Mouse (Mus musculus) neural tube, embryonic 14.5 days (tissue): Measurements from ENCODE around the gene Wdr25. TPM values are rescaled to one million over a fixed set of nuclear protein-coding genes. Genes with fewer than 3 reads are reported as not detected.

Experiments used
- ATAC-seq: fragments of 200-750 bp; cut with Nextera tagmentation; 2 replicates; pipeline ENCODE4 v1.8.0; 2017; ENCODE audit warnings: low read depth, mild to moderate bottlenecking, moderate TSS enrichment, moderate library complexity
- H3K27ac ChIP-seq: fragments of 300-500 bp; sonication (generic); 2 replicates; pipeline ENCODE4 v1.5.1; 2014; ENCODE audit warnings: low read depth, mild to moderate bottlenecking, control low read depth, low read length, moderate library complexity, mixed read lengths
- H3K27me3 ChIP-seq: fragments of 300-500 bp; sonication (generic); 2 replicates; pipeline ENCODE4 v1.6.1; 2014; ENCODE audit warnings: low read length; ENCODE audit not compliant: control insufficient read depth, insufficient read depth
- H3K36me3 ChIP-seq: fragments of 300-500 bp; sonication (generic); 2 replicates; pipeline ENCODE4 v1.6.1; 2014; ENCODE audit warnings: low read length, mixed read lengths; ENCODE audit not compliant: control insufficient read depth, insufficient read depth
- H3K4me1 ChIP-seq: fragments of 300-500 bp; sonication (generic); 2 replicates; pipeline ENCODE4 v1.6.1; 2014; ENCODE audit warnings: low read length; ENCODE audit not compliant: control insufficient read depth, insufficient read depth
- H3K4me2 ChIP-seq: fragments of 300-500 bp; sonication (generic); 2 replicates; pipeline ENCODE4 v1.6.1; 2014; ENCODE audit warnings: mild to moderate bottlenecking, low read depth, low read length, control low read depth
- H3K4me3 ChIP-seq: fragments of 300-500 bp; sonication (generic); 2 replicates; pipeline ENCODE4 v1.5.1; 2014; ENCODE audit warnings: low read depth, low read length, control low read depth, mixed read lengths
- H3K9ac ChIP-seq: fragments of 300-500 bp; sonication (generic); replicated peaks from 2 replicates; pipeline ENCODE4 v1.6.1; 2014; ENCODE audit warnings: low read depth, mild to moderate bottlenecking, control low read depth, low read length, mixed read lengths
- H3K9me3 ChIP-seq: fragments of 300-500 bp; sonication (generic); 2 replicates; pipeline ENCODE4 v1.6.1; 2016; ENCODE audit warnings: low read length; ENCODE audit not compliant: control insufficient read depth
- WGBS: fragments of 180-500 bp; shearing (Covaris S2); extraction: QIAGEN DNeasy Blood & Tissue Kit; methylation state at CpG from one replicate; pipeline ENCODE4 v1.1.7; 2014; 5-methylcytosine and 5-hydroxymethylcytosine counted together
- polyA plus RNA-seq: library from polyadenylated mRNA; unstranded; fragments of >200 nt; fragmentation: Nextera tagmentation; extraction: Ambion mirVana; gene quantifications from 2 replicates; pipeline ENCODE4 v1.2.1, GENCODE M21; 2014

The Wdr25 gene
- polyA plus RNA-seq, 1 experiment from 2014 or later: 4.5 TPM

DNA sequence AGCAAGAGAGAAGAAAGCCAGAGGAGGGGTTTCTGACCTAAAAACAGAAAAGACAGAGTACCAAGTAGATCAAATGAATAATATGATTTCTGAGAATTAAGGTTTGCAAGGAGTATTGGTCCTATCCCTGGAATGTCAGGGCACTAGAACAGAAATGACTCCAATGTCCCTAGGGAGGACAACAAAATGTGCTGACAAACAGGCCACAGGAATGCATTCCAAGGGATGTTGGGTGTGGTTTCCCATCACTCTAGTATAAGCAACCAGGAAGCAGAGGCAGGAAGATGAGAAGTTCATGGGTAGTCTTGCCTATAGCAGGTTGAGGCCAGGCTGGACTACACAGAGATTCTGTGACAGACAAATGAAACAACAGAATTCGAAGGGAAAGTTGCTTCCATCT is 7.5 kb upstream of the Wdr25 start:
- H3K27ac ChIP-seq: no peak overlapping the region
- ATAC-seq: no peak
- no peak overlapping the region for H3K9ac ChIP-seq
- no peaks in the 10 kb centered on the region for H3K9me3 ChIP-seq
- H3K4me2 ChIP-seq: no peak overlapping the region
- 100% methylated on average over 1 of the region's 1 CpGs for WGBS
- peaks cover 56% of the 10 kb centered on the region for H3K36me3 ChIP-seq
- H3K27me3 ChIP-seq: no peaks in the 10 kb centered on the region
- no peak overlapping the region for H3K4me3 ChIP-seq
- H3K4me1 ChIP-seq: no peaks in the 10 kb centered on the region

DNA sequence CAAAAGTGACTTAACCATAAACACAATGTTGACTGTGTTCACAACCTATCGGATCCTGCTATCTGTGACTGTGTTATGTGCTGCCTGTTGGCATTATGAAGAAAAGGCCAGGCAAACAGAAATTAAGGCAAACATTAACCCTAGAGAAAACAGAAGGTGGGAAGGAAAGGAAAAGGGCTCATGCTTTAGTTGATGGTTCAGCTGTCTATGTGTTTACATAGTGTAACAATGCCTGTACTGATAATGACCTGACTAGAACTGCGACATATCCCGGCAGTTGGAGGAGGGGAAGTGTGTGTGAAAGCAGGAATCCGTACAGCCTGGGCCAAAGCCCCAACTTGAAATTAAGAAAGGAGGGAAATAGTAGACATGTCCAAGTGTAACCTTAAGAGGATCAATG is 6.4 kb upstream of the Wdr25 start:
- Histone ChIP-seq H3K27me3 (no peaks in the 10 kb centered on the region), H3K27ac (no peak overlapping the region), H3K9ac (no peak overlapping the region), H3K36me3 (peaks cover 50% of the 10 kb centered on the region), H3K9me3 (no peaks in the 10 kb centered on the region), H3K4me1 (no peaks in the 10 kb centered on the region), H3K4me2 (no peak overlapping the region), H3K4me3 (no peak overlapping the region)
- no peak for ATAC-seq
- WGBS: 91% methylated on average over 4 of the region's 4 CpGs

DNA sequence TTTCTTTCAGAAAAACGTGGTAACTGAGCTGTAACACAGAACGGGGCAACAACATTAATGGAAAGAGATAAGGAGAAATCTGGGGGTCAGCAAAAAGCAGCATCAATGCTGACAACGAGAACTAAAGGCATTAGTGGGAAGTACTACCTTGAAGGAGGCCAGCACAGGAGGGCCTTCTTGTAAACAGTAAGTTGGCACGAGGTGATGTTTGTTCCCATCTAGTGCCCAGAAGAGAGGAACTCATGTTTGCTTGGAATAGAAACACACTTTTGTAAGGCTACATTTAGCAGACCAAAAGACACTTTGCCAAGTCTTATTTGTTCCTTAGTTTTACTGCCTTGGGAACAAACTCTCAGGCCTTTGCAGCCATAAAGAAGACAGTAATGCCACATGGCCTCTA is 4.8 kb upstream of the Wdr25 start:
- no peaks in the 10 kb centered on the region for H3K9me3 ChIP-seq
- no peak overlapping the region for H3K9ac ChIP-seq
- peaks cover 38% of the 10 kb centered on the region for H3K36me3 ChIP-seq
- no peaks in the 10 kb centered on the region for H3K27me3 ChIP-seq
- H3K4me3 ChIP-seq: no peak overlapping the region
- H3K27ac ChIP-seq: no peak overlapping the region
- peaks cover 7% of the 10 kb centered on the region for H3K4me1 ChIP-seq
- H3K4me2 ChIP-seq: no peak overlapping the region
- WGBS: 91% methylated on average over 4 of the region's 4 CpGs
- no peak for ATAC-seq

DNA sequence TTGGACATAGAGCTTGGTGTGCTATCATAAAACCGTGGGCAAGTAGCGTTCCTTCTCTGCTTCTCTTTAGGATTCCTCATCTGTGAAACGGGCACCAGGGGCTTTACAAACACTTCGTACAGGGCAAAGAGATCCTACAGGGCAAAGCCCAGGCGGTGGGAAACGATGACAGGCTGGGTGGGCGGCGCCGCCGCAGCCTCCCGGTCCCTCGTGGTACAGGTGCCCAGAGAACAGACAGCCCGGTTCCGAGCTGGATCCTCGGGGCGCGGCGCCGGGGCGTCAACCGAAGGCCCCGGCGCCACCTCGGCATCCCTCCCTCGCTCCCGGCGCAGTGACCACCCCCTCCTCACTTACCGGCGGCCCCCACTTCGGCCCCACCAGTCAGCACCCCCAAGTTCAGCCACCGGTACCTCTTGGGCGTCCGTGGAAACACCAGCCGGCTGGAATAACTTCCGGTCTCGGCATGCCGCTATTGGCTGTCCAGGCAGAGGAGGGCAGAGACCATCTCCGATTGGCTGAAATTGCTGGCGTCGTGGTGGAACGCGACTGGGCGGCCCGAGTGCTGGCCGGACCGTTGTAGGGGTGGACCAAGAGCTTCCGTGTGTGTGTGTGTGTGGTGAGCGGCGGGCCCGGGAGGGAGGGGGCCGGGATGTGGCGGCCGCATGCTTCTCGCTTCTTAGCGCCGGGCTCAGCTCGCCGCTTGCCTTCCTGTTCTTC is 442 bp downstream of the Wdr25 start, which contains the start of gene Wars:
Wars (minus strand) TSS at position 460 of the 717 bp plus-strand sequence.
- H3K36me3 ChIP-seq: 0 out of 2 replicates have a peak, but pooled peaks cover 3% of the 10 kb centered on the region
- H3K4me3 ChIP-seq: peak within 1 kb of the TSS; percentile 75
- peaks cover 12% of the 10 kb centered on the region for H3K4me1 ChIP-seq
- peak within 1 kb of the TSS; percentile 73 for H3K9ac ChIP-seq
- H3K27me3 ChIP-seq: no peaks in the 10 kb centered on the region
- WGBS: under 1% methylated on average over 49 of the region's 58 CpGs
- peak; percentile 100 for ATAC-seq
- 0 out of 2 replicates have a peak within 1 kb of the TSS, but pooled peaks have one; percentile 24 for H3K27ac ChIP-seq
- no peaks in the 10 kb centered on the region for H3K9me3 ChIP-seq
- peak within 1 kb of the TSS; percentile 94 for H3K4me2 ChIP-seq

DNA sequence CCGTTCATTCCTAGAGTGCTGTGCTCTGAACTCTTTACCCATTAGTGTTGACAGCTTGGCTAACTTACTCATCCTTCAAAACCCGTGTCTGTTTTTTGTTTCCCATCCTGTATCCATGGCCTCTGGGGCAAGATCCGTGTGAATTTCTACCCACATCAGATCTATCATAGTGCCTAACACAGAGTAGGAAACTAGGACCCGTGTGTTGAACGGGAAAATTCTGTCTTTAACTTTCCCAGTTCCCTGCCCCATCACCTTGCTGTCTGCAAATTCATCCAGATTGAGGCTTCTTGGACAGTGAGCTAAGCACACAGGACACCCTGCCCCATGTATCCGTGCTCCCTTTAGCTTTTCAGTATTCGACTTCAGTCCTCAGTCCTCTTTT is 993 bp downstream of the Wdr25 start:
- no peaks in the 10 kb centered on the region for H3K9me3 ChIP-seq
- peak overlapping the region; percentile 75 for H3K4me3 ChIP-seq
- ATAC-seq: peak; percentile 16; the same call in 1 of the 2 replicates
- WGBS: 4% methylated on average over 7 of the region's 7 CpGs
- no peaks in the 10 kb centered on the region for H3K27me3 ChIP-seq
- 0 out of 2 replicates have a peak, but pooled peaks cover 3% of the 10 kb centered on the region for H3K36me3 ChIP-seq
- peak overlapping the region; percentile 62 for H3K4me2 ChIP-seq
- peaks cover 12% of the 10 kb centered on the region for H3K4me1 ChIP-seq
- H3K9ac ChIP-seq: peak overlapping the region; percentile 73
- H3K27ac ChIP-seq: 0 out of 2 replicates have a peak overlapping the region, but pooled peaks have one; percentile 24

DNA sequence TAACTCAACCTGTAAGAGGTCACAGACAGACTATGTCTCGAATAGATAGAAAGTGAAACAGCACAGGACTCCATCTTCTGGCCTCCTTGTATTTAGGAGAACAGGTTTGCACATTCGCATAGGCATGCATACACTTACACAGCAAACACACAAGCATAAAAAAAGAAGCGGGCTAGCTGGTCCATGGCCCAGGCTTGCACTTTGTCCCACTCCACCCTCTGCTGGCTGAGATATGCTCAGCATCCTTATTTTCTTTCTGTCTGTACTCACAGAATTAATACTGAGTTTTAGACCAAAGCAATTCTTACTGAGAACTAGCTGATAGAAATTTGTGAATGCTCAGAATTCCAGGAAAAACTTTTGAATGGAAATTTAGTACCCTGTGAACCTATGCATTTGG is 2.6 kb downstream of the Wdr25 start:
- Histone ChIP-seq H3K4me2 (no peak overlapping the region), H3K9ac (no peak overlapping the region), H3K4me3 (no peak overlapping the region), H3K4me1 (peaks cover 12% of the 10 kb centered on the region), H3K27me3 (no peaks in the 10 kb centered on the region), H3K9me3 (no peaks in the 10 kb centered on the region), H3K27ac (no peak overlapping the region), H3K36me3 (no peaks in the 10 kb centered on the region)
- WGBS: 72% methylated on average over 3 of the region's 3 CpGs
- no peak for ATAC-seq

DNA sequence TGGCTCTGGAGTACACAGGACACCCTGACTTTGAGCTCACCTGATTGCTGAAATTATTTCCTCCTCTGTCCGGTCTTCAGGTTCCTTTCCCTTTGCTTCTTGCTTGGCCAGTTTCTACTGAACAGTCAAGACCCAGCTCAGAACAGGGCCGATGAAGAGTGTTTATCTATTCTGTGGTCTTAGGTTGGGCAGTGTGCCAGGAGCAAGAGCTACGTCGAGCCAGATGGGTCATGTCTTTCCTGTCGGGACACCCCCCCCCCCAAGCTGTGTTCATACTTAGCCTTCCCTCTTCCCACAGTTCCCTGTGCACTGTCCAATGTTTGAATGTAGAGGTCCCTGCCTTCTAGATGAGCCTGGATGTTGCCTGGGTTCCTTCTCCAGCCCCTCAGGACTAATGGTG is 7.9 kb downstream of the Wdr25 start:
- peaks cover 22% of the 10 kb centered on the region for H3K4me1 ChIP-seq
- 67% methylated on average over 5 of the region's 5 CpGs for WGBS

DNA sequence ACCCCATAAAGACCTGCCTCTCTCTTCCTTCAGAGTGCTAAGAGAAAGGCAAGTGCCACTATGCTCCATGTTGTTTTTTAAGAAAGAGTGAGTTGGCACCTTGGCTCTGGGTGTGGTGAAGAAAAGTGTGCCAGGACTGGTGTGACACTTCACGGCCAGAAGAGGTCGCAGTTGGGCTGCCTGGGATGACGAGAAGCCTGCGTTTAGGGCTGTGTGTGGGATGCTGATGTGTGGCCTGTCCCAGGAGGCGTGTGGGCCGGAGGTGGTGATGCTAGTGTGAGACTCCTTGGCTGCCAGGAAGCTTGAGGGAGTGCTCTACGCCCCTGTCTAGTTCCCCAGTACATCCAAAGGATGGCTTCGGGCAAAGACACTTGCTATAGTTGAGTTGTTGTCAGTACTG is 9.5 kb downstream of the Wdr25 start:
- ATAC-seq: 0 out of 2 replicates have a peak, but pooled peaks have one; percentile 18
- 17% methylated on average over 8 of the region's 8 CpGs for WGBS
- H3K36me3 ChIP-seq: no peaks in the 10 kb centered on the region
- H3K27me3 ChIP-seq: no peaks in the 10 kb centered on the region
- no peak overlapping the region for H3K9ac ChIP-seq
- no peak overlapping the region for H3K27ac ChIP-seq
- no peak overlapping the region for H3K4me2 ChIP-seq
- H3K9me3 ChIP-seq: no peaks in the 10 kb centered on the region
- H3K4me1 ChIP-seq: peaks cover 30% of the 10 kb centered on the region
- no peak overlapping the region for H3K4me3 ChIP-seq

More for the DNA sequence above, 7.9 kb downstream of the Wdr25 start:
- H3K36me3 ChIP-seq: no peaks in the 10 kb centered on the region
- H3K9ac ChIP-seq: no peak overlapping the region
- H3K27ac ChIP-seq: no peak overlapping the region
- H3K9me3 ChIP-seq: no peaks in the 10 kb centered on the region
- H3K4me2 ChIP-seq: no peak overlapping the region
- H3K4me3 ChIP-seq: no peak overlapping the region
- no peak for ATAC-seq
- no peaks in the 10 kb centered on the region for H3K27me3 ChIP-seq

DNA sequence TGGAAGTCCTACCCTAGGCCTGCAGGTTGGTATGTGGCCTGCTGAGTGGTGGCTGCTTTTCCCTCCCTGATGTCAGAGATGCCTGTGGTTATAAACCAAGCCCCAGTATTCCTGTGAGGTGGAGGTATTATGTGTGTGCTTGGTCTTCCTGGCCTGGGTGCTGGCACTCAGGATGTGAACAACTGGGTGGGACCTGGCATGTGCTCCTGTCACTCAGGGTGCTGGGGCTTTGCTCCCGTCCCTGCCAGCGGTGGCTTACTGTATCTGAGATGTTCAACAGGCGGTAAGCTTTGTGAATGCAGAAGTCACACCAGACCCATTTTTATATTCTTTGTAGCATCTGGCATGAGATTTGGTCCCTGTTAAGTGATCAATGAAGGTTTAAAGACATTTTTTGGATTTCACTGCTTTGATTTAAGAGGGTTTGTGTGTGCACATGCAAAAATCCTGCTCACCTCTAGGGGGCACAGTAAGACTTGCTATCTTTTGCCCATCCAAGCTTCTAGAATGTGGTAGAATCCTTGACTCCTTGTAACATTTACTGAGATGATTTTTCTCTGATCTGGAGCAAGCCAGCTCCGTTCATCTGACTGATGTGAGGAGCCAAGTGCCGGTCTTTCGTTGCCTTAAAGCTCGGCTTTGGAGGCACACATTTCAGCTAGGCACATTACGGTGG is 10.3 kb downstream of the Wdr25 start:
- Histone ChIP-seq H3K27me3 (no peaks in the 10 kb centered on the region), H3K4me3 (no peak overlapping the region), H3K27ac (no peak overlapping the region), H3K4me1 (peaks cover 37% of the 10 kb centered on the region), H3K36me3 (no peaks in the 10 kb centered on the region), H3K4me2 (no peak overlapping the region), H3K9me3 (no peaks in the 10 kb centered on the region), H3K9ac (no peak overlapping the region)
- 55% methylated on average over 8 of the region's 8 CpGs for WGBS
- no peak for ATAC-seq
